Mouse (Mus musculus) ES-Bruce4 (cell line): Measurements from ENCODE around the gene Cd2bp2.

ENCODE experiments used
- CTCF ChIP-seq: IDR thresholded peaks from one replicate; pipeline ENCODE4 v1.8.1; 2011; ENCODE audit warnings: low read depth, low read length
- POLR2A ChIP-seq: IDR thresholded peaks from one replicate; pipeline ENCODE4 v1.8.1; 2011; ENCODE audit warnings: low read length; ENCODE audit not compliant: insufficient read depth

- no peak for TF ChIP-seq CTCF
- TF ChIP-seq POLR2A, result no peak
Observed at GRCm38 (mm10) chr7:127180783-127181182, 15.1 kb downstream of the Cd2bp2 start.
